Mouse (Mus musculus) megakaryocyte, embryonic 14.5 days (primary cell): ENCODE measurements around the gene Mrpl23.

ENCODE experiments used
- FLI1 ChIP-seq: IDR thresholded peaks from 2 replicates; pipeline ENCODE4 v1.6.1; 2012; ENCODE audit warnings: low read length, inconsistent platforms, mixed read lengths
- GATA1 ChIP-seq: IDR thresholded peaks from 3 replicates; pipeline ENCODE4 v1.6.1; 2012; ENCODE audit warnings: mixed read lengths, low read length, inconsistent platforms, borderline replicate concordance

DNA sequence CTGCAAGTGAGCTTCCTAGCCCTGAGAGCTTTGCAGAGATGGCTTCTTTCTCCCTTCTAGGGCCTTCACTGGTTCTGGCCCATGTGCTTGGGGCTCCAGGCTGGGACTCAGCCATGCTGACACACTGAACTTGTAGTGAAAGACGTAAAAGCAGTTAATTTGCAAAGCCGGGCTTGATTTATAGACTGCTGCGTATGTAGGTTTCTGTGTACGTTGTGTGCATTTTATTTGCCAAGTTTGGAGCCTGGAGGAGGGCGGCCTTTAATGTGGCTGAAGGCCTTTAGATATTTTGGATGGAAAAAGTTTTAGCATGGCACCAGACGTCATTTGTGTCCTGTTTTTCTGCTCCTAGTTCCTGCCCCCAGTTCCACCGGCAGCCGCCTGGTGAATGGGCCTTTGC, 7.3 kb downstream of the Mrpl23 start:
- TF ChIP-seq GATA1 = no peak
- no peak for TF ChIP-seq FLI1
